Mouse (Mus musculus): Measurements from ENCODE around the gene Pdlim3.

GRCm38 (mm10) chr8:45905591-45906250, 20.5 kb downstream of the Pdlim3 start:
- TF ChIP-seq CTCF (IDR thresholded peaks at IDR 0.05; ENCODE audit: low read depth, low read length): no peak
- TF ChIP-seq TAL1 (conservative IDR thresholded peaks at IDR 0.05; ENCODE audit: low read depth, low read length): no peak
- TF ChIP-seq POLR2AphosphoS5 (IDR thresholded peaks at IDR 0.05; ENCODE audit: insufficient replicate concordance, low read depth, low read length): no peak

All from G1E (cell line).